Mouse (Mus musculus): ENCODE measurements around the gene Olfr186.
"Not testable (repeated sequence)": the region's sequence is repeated elsewhere in the genome, so short reads cannot be mapped to it uniquely, and the experiment has no call there.

Olfr186 gene

DNA sequence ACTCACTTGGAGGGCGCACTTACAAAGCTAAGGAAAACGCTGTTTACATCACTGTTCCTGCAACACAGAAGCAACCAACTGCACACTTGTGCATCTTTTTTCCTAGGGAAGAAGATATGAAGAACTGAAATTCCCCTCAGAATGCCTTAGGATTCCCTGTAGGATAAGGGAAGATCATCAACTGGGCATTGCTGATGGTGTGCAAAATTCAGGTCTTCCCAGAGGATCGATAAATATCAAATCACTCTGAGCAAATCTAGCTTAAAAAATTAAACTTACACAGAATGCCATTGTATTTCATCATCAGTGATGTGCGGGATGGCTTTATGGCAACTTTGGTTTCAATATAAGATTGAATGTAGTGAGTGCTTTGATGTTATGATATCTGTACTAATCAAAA lies at the start of gene Olfr186:
TSS of gene Olfr186 (minus strand) at position 101 of the 400 bp plus-strand sequence.
- DNase-seq: no peak

DNA sequence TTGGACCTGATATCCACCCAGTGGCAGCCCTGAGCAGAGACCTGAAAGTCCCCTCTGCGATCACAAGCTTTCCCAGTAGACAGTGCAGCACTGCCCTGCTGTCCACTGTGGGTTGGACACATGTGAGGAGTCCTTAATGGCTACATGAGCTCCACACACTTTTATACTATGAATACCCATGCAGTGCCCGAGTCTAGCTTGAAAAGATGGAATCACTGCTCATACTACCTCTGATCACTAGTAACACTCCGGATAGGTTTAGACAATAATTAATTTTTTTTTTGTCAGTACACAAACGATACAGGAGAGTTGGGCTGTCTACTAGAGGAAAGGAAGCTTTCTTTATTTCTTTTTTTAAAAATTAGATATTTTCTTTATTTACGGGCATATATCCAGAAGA lies 47.8 kb upstream of the Olfr186 start, which contains the start of gene Olfr190:
TSS of gene Olfr190 (minus strand) at position 101 of the 400 bp plus-strand sequence.
- DNase-seq: no peak

DNA sequence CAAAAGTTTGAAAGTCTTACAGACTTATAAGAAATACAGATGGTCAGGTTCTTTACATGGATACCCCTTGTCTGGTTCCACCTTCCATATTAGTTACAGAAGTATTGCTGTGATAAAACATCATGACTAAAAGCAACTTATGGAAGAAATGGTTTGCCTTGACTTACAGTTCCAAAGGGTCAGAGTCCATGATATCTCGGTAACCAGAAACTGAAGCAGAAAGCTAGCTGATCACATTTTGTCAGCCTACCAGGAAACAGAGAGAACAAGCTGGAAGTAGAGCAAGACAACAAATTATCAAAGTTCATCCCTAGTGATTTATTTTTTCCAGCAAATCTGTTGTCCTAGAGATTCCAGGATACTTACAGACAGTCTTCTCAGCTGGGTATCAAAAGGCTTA lies 43.4 kb upstream of the Olfr186 start:
- no peak for DNase-seq

DNA sequence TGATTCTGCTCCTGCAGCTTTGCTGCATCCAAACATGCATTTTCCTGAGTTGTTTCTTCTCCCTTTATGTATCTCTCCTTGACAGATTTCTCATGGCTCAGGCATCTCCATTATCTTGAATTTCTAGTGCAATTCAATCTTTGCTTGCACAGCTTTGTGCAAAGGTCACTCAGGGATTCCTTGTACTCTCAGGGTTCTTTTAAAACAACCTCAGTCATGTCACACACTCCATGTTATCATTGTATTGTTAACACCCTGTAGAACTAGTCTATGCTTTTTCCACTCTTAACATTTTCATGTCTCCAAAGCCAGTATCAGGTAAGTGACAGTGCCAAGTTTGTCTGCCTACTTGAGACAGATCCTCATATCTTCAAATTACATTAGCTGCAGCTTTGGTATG lies 41.7 kb upstream of the Olfr186 start:
- DNase-seq: no peak

DNA sequence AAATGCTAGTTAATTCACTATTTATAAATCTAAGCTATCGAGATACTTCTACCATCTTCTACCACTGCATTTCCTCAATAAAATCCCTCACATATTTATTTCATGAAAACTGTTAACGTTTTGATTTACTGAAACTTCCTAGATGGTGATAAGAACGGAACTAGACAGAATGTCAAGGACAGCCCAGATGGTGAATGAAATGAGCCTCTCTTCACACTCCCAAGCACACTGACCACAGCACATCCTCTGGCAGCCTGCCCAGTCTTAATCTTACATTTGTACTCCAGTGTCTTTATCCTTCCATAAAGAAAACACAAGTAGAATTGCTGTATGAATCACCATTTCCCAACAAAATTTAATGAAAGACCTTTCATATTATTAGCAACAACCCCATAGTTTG lies 32.3 kb upstream of the Olfr186 start:
- DNase-seq: not testable (repeated sequence)

DNA sequence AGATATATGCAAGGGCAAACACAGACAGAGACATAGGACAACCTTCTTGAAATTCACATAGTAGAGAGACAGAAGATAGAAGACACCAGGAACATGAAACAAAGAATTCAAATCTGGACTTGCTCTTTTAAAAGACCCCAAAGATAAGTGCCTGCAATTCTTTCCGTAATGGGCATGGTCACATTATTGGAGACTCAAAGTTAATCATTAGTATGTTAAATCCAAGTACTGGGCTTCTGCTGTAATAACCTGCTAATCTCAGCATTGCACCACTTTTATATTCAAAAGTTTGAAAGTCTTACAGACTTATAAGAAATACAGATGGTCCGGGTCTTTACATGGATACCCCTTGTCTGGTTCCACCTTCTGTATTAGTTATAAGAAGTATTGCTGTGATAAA lies 19.2 kb upstream of the Olfr186 start:
- not testable (repeated sequence) for DNase-seq

DNA sequence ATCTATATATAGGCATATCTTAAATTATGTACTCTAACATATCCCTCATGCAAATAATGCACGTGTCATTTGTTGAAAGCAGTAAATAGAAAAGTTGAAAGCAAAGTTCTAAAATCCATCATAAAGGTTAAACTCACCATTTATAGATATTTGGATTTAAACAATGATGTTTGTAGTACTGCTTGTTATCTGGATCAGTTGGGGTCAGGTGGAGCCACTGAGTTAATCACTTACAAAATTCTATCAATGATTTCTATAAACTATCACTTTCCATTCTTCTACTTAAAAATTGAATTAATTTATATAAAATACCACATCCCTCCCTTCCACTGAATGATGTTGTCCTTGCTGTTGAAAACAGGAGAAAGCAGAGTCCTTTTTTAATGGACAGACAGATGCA lies 18.8 kb upstream of the Olfr186 start:
- no peak for DNase-seq

DNA sequence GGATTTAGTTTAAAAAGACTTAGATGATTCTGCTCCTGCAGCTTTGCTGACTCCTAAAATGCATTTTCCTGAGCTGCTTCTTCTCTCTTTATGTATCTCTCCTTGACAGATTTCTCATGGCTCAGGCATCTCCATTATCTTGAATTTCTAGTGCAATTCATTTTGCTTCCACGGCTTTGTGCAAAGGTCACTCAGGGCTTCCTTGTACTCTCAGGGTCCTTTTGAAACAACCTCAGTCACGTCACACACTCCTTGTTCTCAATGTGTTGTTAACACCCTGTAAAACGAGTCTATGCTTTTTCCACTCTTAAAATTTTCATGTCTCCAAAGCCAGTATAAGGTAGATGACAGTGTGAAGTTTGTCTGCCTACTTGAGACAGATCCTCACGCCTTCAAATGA lies 17.5 kb upstream of the Olfr186 start:
- DNase-seq: no peak

DNA sequence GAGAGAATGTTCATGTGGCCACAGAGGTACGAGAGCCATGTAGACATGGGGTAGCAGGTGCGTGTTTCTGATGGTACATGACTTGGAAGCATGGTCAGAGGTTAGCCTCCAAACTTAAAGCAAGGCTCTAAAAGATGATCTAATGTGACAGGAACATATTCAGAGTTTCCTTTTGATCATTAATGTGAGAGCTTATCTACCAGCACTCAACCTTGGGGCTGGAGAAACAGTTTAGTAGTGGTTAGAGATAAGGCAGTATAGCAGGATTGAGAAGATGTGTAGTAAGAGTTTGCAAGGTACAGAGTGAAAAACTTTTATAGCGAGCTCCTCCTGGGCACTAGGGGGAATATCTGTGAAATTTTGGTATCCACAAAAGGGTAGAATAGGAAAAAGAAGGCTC lies 15.7 kb upstream of the Olfr186 start:
- no peak for DNase-seq

DNA sequence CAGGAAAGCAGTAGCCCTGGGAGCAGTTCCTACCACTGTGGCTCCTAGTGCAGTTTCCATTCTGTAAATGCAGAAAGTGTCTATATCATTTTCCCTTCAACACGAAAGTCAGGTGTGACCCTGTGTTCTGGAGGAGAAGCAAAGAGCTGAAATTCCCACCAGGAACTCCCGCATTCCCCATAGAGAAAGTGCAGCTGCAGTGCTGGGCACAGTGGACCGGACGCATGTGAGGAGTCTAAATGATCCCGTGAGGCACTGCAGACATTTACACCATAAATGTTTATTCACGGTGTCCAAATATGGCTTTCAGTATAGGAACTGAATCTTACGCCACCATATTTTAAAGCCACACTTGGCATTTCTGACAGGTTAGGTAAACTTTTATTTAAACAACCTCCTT lies 9.6 kb upstream of the Olfr186 start, which contains the start of gene Olfr187:
TSS of gene Olfr187 (minus strand) at position 58 of the 400 bp plus-strand sequence.
- no peak for DNase-seq

DNA sequence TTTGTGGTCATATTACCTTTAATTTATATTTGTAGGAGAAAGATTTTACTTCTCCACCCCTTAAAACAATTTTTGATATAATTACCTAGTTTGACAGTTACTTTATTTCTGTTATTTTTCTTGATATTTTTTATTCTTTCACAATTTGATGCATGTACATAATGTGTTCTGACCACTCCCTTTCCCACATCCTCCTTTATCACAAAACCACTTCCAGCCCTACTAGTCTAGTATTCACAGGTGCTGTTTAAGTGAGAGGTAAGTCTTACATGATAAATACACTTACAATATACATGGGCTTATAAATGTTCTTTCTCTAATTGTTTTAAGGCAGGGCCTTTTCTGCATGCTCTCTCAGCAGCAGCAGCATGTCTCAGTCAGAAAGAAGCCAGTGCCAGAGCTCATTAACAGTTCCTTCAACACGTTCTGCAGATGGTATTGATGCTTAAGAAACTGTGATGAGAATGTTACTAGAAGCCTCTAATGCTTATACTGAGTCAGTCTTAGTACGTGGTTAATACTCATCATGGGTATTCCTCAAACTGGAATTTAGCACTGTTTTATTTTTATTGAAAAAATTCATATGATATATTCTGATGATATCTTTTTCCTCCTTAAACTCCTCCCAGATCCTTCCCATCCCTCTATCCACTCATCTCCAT lies 16.6 kb downstream of the Olfr186 start:
- no peak for DNase-seq

DNA sequence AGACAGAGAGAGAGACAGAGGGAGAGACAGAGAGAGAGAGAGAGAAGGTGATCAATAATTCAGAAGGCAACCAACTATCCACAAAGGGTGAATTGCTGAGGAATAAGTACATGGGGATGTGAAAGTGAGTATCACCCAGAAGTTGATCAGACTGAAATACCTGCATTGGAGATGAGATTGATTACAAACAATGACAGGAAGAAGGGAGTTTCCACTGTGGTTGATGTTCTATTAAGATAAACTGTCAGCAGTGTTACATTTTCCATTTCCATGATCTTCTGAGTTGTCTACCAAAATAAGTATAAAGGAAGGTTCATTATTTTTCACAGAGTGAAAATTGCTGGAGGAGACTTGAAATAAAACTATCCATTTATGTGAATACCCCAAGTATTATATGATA lies 22.9 kb downstream of the Olfr186 start:
- DNase-seq: no peak

DNA sequence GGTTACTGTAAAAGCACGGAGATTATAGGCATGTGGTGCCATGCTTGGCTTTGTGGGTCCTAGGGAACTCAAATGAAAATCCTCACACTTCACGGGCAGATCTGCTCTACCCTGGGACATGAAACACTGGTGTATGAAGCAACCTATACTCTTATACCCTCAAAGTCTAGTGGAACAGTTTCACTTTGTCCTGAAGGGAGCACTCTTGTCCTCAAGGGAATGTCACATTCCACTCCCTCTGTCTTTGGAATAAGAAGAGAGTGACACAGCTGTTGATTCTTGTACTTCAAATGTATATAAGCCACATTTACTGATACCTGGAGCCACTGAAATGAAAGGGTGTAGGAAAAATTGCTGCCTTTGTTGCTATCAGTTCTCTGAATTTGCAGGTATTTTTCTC lies 35.0 kb downstream of the Olfr186 start, which contains the start of gene Olfr183:
TSS of gene Olfr183 (plus strand) at position 301 of the 400 bp plus-strand sequence.
- no peak for DNase-seq

Data from thymus, postnatal 25 days (tissue).